Mouse (Mus musculus) CH12.LX (cell line): ENCODE results near the gene Abca17. TPM values are rescaled to one million over a fixed set of nuclear protein-coding genes. Genes with fewer than 3 reads are reported as not detected.

Experiments used
- DNase-seq: peaks from one replicate; pipeline ENCODE4 v3.0.0-alpha.2; 2013; ENCODE audit errors: extremely low read depth
- H3K27ac ChIP-seq: 2 replicates; pipeline ENCODE4 v1.5.1; 2012; ENCODE audit warnings: low read depth, mild to moderate bottlenecking, control low read depth, moderate library complexity; ENCODE audit not compliant: insufficient read depth
- H3K27me3 ChIP-seq: replicated peaks from 2 replicates; pipeline ENCODE3; 2012; ENCODE audit warnings: inconsistent platforms
- H3K36me3 ChIP-seq, 2 experiments: replicated peaks in 1 of 2; 2 replicates each; pipeline versions ENCODE3 to v1.6.1; 2012; ENCODE audit warnings: inconsistent platforms in 1 of 2, low read length in 1 of 2, mild to moderate bottlenecking in 1 of 2, mixed read lengths in 1 of 2, moderate library complexity in 1 of 2; ENCODE audit not compliant: control insufficient read depth in 1 of 2, insufficient read depth in 1 of 2
- H3K4me1 ChIP-seq, 2 experiments: 2 replicates each; pipeline ENCODE4 v1.6.1; 2012; ENCODE audit warnings: inconsistent platforms in 1 of 2, moderate library complexity in 1 of 2; ENCODE audit not compliant: insufficient read depth in 2 of 2, control insufficient read depth in 1 of 2
- H3K4me2 ChIP-seq: 2 replicates; pipeline ENCODE4 v1.6.1; 2012; ENCODE audit warnings: low read depth, mild to moderate bottlenecking, control low read depth; ENCODE audit not compliant: poor library complexity, insufficient read depth, severe bottlenecking
- H3K4me3 ChIP-seq, 3 experiments: fragments of 150-350 bp in 1 of 3; sonication (generic) in 1 of 3; replicated peaks in 1 of 3; 2 replicates each; pipeline versions ENCODE3 to v1.5.1; 2011 to 2012; ENCODE audit warnings: low read depth in 2 of 3, low read length in 2 of 3, mild to moderate bottlenecking in 2 of 3, moderate library complexity in 2 of 3, control low read depth in 1 of 3, improper control_type of control experiment in 1 of 3, inconsistent platforms in 1 of 3, mixed read lengths in 1 of 3; ENCODE audit not compliant: poor library complexity in 1 of 3
- H3K79me2 ChIP-seq: replicated peaks from 2 replicates; pipeline ENCODE4 v1.6.1; 2012; ENCODE audit warnings: mild to moderate bottlenecking, moderate library complexity; ENCODE audit not compliant: control insufficient read depth, poor library complexity, insufficient read depth, severe bottlenecking; ENCODE audit errors: extremely low read depth
- H3K9ac ChIP-seq: 2 replicates; pipeline ENCODE4 v1.6.1; 2012; ENCODE audit warnings: low read depth, mild to moderate bottlenecking, control low read depth, moderate library complexity; ENCODE audit not compliant: insufficient read depth
- H3K9me3 ChIP-seq: replicated peaks from 2 replicates; pipeline ENCODE3; 2012; ENCODE audit warnings: low read length, inconsistent platforms, mixed read lengths
- BHLHE40 ChIP-seq: IDR thresholded peaks from 2 replicates; pipeline ENCODE4 v1.6.1; 2011; ENCODE audit warnings: mild to moderate bottlenecking, low read depth, low read length, improper control_type of control experiment
- CHD1 ChIP-seq: IDR thresholded peaks from 2 replicates; pipeline ENCODE4 v1.6.1; 2012; ENCODE audit warnings: low read depth, low read length, improper control_type of control experiment, inconsistent platforms
- CHD2 ChIP-seq: IDR thresholded peaks from 2 replicates; pipeline ENCODE4 v1.6.1; 2011; ENCODE audit warnings: low read length, improper control_type of control experiment
- EP300 ChIP-seq: IDR thresholded peaks from 2 replicates; pipeline ENCODE4 v1.6.1; 2011; ENCODE audit warnings: low read length, improper control_type of control experiment
- ETS1 ChIP-seq: conservative IDR thresholded peaks from 2 replicates; pipeline ENCODE4 v1.6.1; 2012; ENCODE audit warnings: low read depth, mild to moderate bottlenecking, inconsistent platforms, low read length, improper control_type of control experiment, moderate library complexity
- GABPA ChIP-seq: IDR thresholded peaks from 2 replicates; pipeline ENCODE4 v1.6.1; 2012; ENCODE audit warnings: low read depth, low read length, improper control_type of control experiment, inconsistent platforms; ENCODE audit not compliant: insufficient replicate concordance
- IRF4 ChIP-seq: IDR thresholded peaks from 2 replicates; pipeline ENCODE4 v1.6.1; 2014; ENCODE audit warnings: low read depth, mild to moderate bottlenecking, inconsistent platforms, low read length, improper control_type of control experiment
- JUN ChIP-seq: IDR thresholded peaks from 2 replicates; pipeline ENCODE4 v1.6.1; 2011; ENCODE audit warnings: low read depth, mild to moderate bottlenecking, low read length, improper control_type of control experiment, moderate library complexity; ENCODE audit not compliant: insufficient read depth
- JUND ChIP-seq: conservative IDR thresholded peaks from 2 replicates; pipeline ENCODE4 v1.6.1; 2011; ENCODE audit warnings: low read depth, low read length, improper control_type of control experiment
- MAFK ChIP-seq: IDR thresholded peaks from 2 replicates; pipeline ENCODE4 v1.6.1; 2011; ENCODE audit warnings: low read length, improper control_type of control experiment; ENCODE audit not compliant: insufficient replicate concordance
- MEF2A ChIP-seq: IDR thresholded peaks from 2 replicates; pipeline ENCODE4 v1.6.1; 2014; ENCODE audit warnings: low read depth, mild to moderate bottlenecking, inconsistent platforms, low read length, improper control_type of control experiment, borderline replicate concordance
- MYC ChIP-seq: IDR thresholded peaks from 2 replicates; pipeline ENCODE4 v1.6.1; 2011; ENCODE audit warnings: low read depth, mild to moderate bottlenecking, improper control_type of control experiment, low read length
- PAX5 ChIP-seq: IDR thresholded peaks from 2 replicates; pipeline ENCODE4 v1.6.1; 2012; ENCODE audit warnings: low read length, inconsistent platforms, mixed read lengths
- RCOR1 ChIP-seq: conservative IDR thresholded peaks from 2 replicates; pipeline ENCODE4 v1.6.1; 2012; ENCODE audit warnings: low read depth, mild to moderate bottlenecking, inconsistent platforms, low read length, improper control_type of control experiment
- SMC3 ChIP-seq: IDR thresholded peaks from 2 replicates; pipeline ENCODE4 v1.6.1; 2011; ENCODE audit warnings: low read depth, low read length, improper control_type of control experiment
- TBP ChIP-seq: conservative IDR thresholded peaks from 2 replicates; pipeline ENCODE4 v1.6.1; 2011; ENCODE audit warnings: low read depth, low read length, improper control_type of control experiment
- ZC3H11A ChIP-seq: IDR thresholded peaks from 2 replicates; pipeline ENCODE4 v1.6.1; 2012; ENCODE audit warnings: low read depth, mild to moderate bottlenecking, inconsistent platforms, low read length, improper control_type of control experiment
- ZKSCAN1 ChIP-seq: IDR thresholded peaks from 2 replicates; pipeline ENCODE4 v1.6.1; 2012; ENCODE audit warnings: low read depth, inconsistent platforms, low read length, improper control_type of control experiment, borderline replicate concordance
- dilution Hi-C: fragments of 300-500 bp; cut with MboI; formaldehyde crosslinking; loops from 2 replicates; pipeline ENCODE4 v1.14.3; 2020; ENCODE audit warnings: low sequenced_read_pairs; ENCODE audit not compliant: extremely low pct_unique_long_range_greater_than_20kb, extremely low pct_ligation_motif_present
- in situ Hi-C: fragments of 300-500 bp; cut with MboI; formaldehyde crosslinking; loops from 3 replicates; pipeline ENCODE4 v1.14.3; 2019; ENCODE audit warnings: low sequenced_read_pairs, low pct_ligation_motif_present, low pct_unique_long_range_greater_than_20kb, mixed read lengths
- polyA plus RNA-seq: library from polyadenylated mRNA; unstranded; fragments of >175 nt; gene quantifications from 2 replicates; pipeline ENCODE4 v1.2.1, GENCODE M21; 2012; ENCODE audit warnings: low read depth; ENCODE audit not compliant: insufficient read length
- total RNA-seq, 2 experiments: library from RNA; depleted of rRNA; stranded (reverse); fragments of 300-350 nt in 1 of 2; fragments of >200 nt in 1 of 2; gene quantifications; 2 replicates each; pipeline ENCODE4 v1.2.3; 2012 to 2014

The Abca17 gene
- total and polyA plus RNA-seq, 3 experiments, result not detected

DNA sequence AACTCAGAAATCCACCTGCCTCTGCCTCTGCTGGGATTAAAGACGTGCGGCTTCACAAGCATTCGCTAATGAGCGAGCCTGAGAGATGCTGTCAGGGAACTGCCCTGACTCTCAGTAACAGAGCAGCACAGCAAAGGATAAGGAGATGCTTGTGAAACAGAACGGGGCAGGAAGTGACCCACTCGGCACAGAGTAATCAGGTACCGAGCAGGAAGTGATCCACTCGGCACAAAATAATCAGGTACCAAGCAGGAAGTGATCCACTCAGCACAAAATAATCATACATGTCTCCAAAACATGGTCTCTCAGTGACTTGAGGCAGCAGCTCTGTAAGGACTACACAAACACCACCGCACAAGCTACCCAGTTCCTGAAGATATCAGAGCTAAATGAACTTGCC is 62.4 kb downstream of the Abca17 start:
- no peak for DNase-seq
- no peaks in the 10 kb centered on the region for H3K36me3 ChIP-seq
- H3K4me3 ChIP-seq, result no peak overlapping the region
- H3K27ac ChIP-seq, result no peak overlapping the region
- H3K4me2 ChIP-seq, result no peak overlapping the region
- TF ChIP-seq ETS1 (no peak), CHD1 (no peak), PAX5 (no peak), ZKSCAN1 (no peak), CHD2 (no peak), JUN (no peak), TBP (no peak), MYC (no peak), GABPA (no peak), IRF4 (no peak), MAFK (no peak), ZC3H11A (no peak), BHLHE40 (no peak)
- TF ChIP-seq, all 38 proteins: peak for 0
- no peak overlapping the region for H3K9ac ChIP-seq
- dilution Hi-C loops (no loop called here), in situ Hi-C loops (no loop called here)
- H3K4me1 ChIP-seq, result peaks cover 0 to 18% of the 10 kb centered on the region in 2 experiments; a peak in 3 of 4 replicates
- no peaks in the 10 kb centered on the region for H3K27me3 ChIP-seq
- no peaks in the 10 kb centered on the region for H3K79me2 ChIP-seq
- no peaks in the 10 kb centered on the region for H3K9me3 ChIP-seq

DNA sequence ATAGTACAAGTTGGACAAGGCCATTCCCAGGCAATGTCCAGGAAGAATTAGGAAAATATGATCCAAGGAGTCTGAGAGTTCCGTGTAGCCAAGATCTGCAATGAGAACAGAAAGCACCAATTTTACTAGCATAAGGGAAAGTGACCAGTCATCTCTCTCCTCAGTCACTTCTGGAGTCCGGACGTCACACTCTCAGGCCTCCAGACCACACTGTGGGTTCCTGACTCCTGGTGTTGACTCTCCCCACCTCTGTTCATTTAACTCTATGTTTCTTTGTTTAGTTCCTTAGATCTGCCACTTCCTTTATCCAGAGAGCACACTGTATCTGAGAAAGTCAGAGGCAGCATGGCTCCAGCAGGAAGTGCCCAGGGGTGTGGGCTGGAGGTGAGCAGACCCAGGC is 65.2 kb downstream of the Abca17 start:
- Histone ChIP-seq H3K36me3 (no peaks in the 10 kb centered on the region), H3K4me3 (no peak overlapping the region), H3K27ac (no peak overlapping the region), H3K9me3 (no peaks in the 10 kb centered on the region), H3K4me1 (peaks cover 0 to 18% of the 10 kb centered on the region in 2 experiments; a peak in 3 of 4 replicates), H3K9ac (no peak overlapping the region), H3K4me2 (no peak overlapping the region), H3K27me3 (no peaks in the 10 kb centered on the region), H3K79me2 (no peaks in the 10 kb centered on the region)
- TF ChIP-seq JUN (peak; percentile 77), RCOR1 (0 out of 2 replicates have a peak, but pooled peaks have one; percentile 44), ETS1 (0 out of 2 replicates have a peak, but pooled peaks have one; percentile 37), SMC3 (no peak), MYC (no peak), EP300 (peak; percentile 69; the same call in 1 of the 2 replicates), BHLHE40 (peak; percentile 76), IRF4 (peak; percentile 92), JUND (peak; percentile 81), MAFK (peak; percentile 66), MEF2A (peak; percentile 33; the same call in 1 of the 2 replicates), CHD2 (no peak)
- DNase-seq, result peak; percentile 34
- dilution Hi-C loops (no loop called here), in situ Hi-C loops (no loop called here)
